In the genomic region with DNA sequence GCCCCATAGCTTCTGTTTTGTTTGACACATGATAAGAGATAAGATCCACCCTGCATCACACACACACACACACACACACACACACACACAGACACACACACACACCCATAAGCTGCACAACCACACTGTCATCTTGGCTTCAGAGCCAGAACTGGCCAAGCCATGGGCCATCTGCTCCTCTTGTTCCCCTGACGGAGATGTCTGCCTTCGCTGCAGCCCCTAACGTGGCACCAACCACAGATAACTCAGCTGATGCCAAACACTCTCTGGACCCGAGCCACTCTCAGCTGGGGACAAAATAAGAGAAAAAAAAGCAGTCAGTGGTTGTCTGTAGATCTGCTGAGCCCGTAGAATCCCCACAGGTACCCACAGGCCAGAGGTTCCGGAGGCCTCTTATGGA, we compare ENCODE assay signal across 23 mouse cellular contexts.
DNase-seq lines count a peak whose midpoint lies in the region; ATAC-seq and TF ChIP-seq lines count a peak whose summit lies in the region.
"Had no signal": no experiment of that assay in that cellular context is flagged by ENCODE, and none has a peak within 500 bp of the region (broad histone marks: within the 10 kb centered on the region; RNA-seq: fewer than 3 reads in every experiment).

No protein-coding gene starts in this region.

- 60% methylated on average over 6 of the region's 6 CpGs for WGBS in hindbrain, postnatal 0 days
- 84% methylated on average over 6 of the region's 6 CpGs for WGBS in hindbrain, embryonic 12.5 days
- WGBS in midbrain, postnatal 0 days, result 80% methylated on average over 6 of the region's 6 CpGs
- 80% methylated on average over 6 of the region's 6 CpGs for WGBS in midbrain, embryonic 15.5 days
- WGBS in stomach, postnatal 0 days, result 85% methylated on average over 6 of the region's 6 CpGs
- WGBS in forebrain, embryonic 11.5 days, result 92% methylated on average over 6 of the region's 6 CpGs

- no peaks in the 10 kb centered on the region for H3K4me1 ChIP-seq in hindbrain, postnatal 0 days (ENCODE audit: insufficient read depth, low read length)
- H3K4me1 ChIP-seq in hindbrain, embryonic 12.5 days, result no peaks in the 10 kb centered on the region
- no peaks in the 10 kb centered on the region for H3K4me1 ChIP-seq in midbrain, postnatal 0 days (ENCODE audit: insufficient read depth, low read length)
- no peaks in the 10 kb centered on the region for H3K4me1 ChIP-seq in midbrain, embryonic 15.5 days
- no peaks in the 10 kb centered on the region for H3K4me1 ChIP-seq in stomach, postnatal 0 days (replicated peaks; ENCODE audit: control insufficient read depth, insufficient read depth)
- no peaks in the 10 kb centered on the region for H3K4me1 ChIP-seq in forebrain, embryonic 11.5 days (replicated peaks; ENCODE audit: control insufficient read depth, insufficient read depth, low read length)
- H3K4me1 ChIP-seq: embryonic facial prominence, embryonic 13.5 days; forebrain, embryonic 13.5 days had no signal

- no peaks in the 10 kb centered on the region for H3K36me3 ChIP-seq in hindbrain, postnatal 0 days (ENCODE audit: insufficient read depth, low read length)
- no peaks in the 10 kb centered on the region for H3K36me3 ChIP-seq in hindbrain, embryonic 12.5 days
- no peaks in the 10 kb centered on the region for H3K36me3 ChIP-seq in midbrain, postnatal 0 days (ENCODE audit: insufficient read depth, low read length)
- H3K36me3 ChIP-seq in midbrain, embryonic 15.5 days (replicated peaks), result no peaks in the 10 kb centered on the region
- no peaks in the 10 kb centered on the region for H3K36me3 ChIP-seq in stomach, postnatal 0 days (ENCODE audit: control insufficient read depth, insufficient read depth, low read length)
- H3K36me3 ChIP-seq in forebrain, embryonic 11.5 days (ENCODE audit: control insufficient read depth, insufficient read depth, low read length), result no peaks in the 10 kb centered on the region
- H3K36me3 ChIP-seq: embryonic facial prominence, embryonic 10.5 days; embryonic facial prominence, embryonic 13.5 days had no signal

- H3K9ac ChIP-seq in hindbrain, postnatal 0 days (replicated peaks; ENCODE audit: low read length), result no peak overlapping the region
- no peak overlapping the region for H3K9ac ChIP-seq in hindbrain, embryonic 12.5 days
- no peak overlapping the region for H3K9ac ChIP-seq in midbrain, postnatal 0 days (replicated peaks; ENCODE audit: low read length, poor library complexity, severe bottlenecking)
- no peak overlapping the region for H3K9ac ChIP-seq in midbrain, embryonic 15.5 days
- H3K9ac ChIP-seq in stomach, postnatal 0 days (ENCODE audit: low read length), result no peak overlapping the region
- no peak overlapping the region for H3K9ac ChIP-seq in forebrain, embryonic 11.5 days (ENCODE audit: low read length)
- H3K9ac ChIP-seq: embryonic facial prominence, embryonic 13.5 days; forebrain, embryonic 13.5 days had no signal

- TF ChIP-seq CTCF in hindbrain, postnatal 0 days (IDR thresholded peaks at IDR 0.05; ENCODE audit: low read depth), result no peak
- no peak for TF ChIP-seq CTCF in midbrain, postnatal 0 days (IDR thresholded peaks at IDR 0.05)
- no peak for TF ChIP-seq CTCF in stomach, postnatal 0 days (IDR thresholded peaks at IDR 0.05; ENCODE audit: low read depth)

- H3K4me2 ChIP-seq in hindbrain, postnatal 0 days (ENCODE audit: low read depth, low read length), result no peak overlapping the region
- H3K4me2 ChIP-seq in hindbrain, embryonic 12.5 days (replicated peaks), result no peak overlapping the region
- no peak overlapping the region for H3K4me2 ChIP-seq in midbrain, postnatal 0 days (ENCODE audit: low read depth, low read length, poor library complexity, severe bottlenecking)
- H3K4me2 ChIP-seq in midbrain, embryonic 15.5 days, result no peak overlapping the region
- H3K4me2 ChIP-seq in stomach, postnatal 0 days (replicated peaks; ENCODE audit: low read depth), result no peak overlapping the region
- no peak overlapping the region for H3K4me2 ChIP-seq in forebrain, embryonic 11.5 days (ENCODE audit: low read depth, low read length, severe bottlenecking)
- H3K4me2 ChIP-seq: embryonic facial prominence, embryonic 13.5 days; forebrain, embryonic 13.5 days; heart, embryonic 11.5 days had no signal

- TF ChIP-seq EP300 in stomach, postnatal 0 days (optimal IDR thresholded peaks at IDR 0.05), result no peak

- ATAC-seq in hindbrain, postnatal 0 days, result peak; percentile 65
- no peak for ATAC-seq in hindbrain, embryonic 12.5 days (ENCODE audit: low FRiP score)
- no peak for ATAC-seq in midbrain, postnatal 0 days (ENCODE audit: low FRiP score)
- ATAC-seq in midbrain, embryonic 15.5 days (replicated peaks), result no peak
- 0 out of 2 replicates have a peak, but pooled peaks have one; percentile 29 for ATAC-seq in stomach, postnatal 0 days (ENCODE audit: low FRiP score, low TSS enrichment)
- no peak for ATAC-seq in forebrain, embryonic 11.5 days (replicated peaks; ENCODE audit: low FRiP score)
- ATAC-seq: CD4-positive, CD25-positive, alpha-beta regulatory T cell, adult 4 months; forebrain, embryonic 13.5 days; forebrain, embryonic 16.5 days; intestine, postnatal 0 days had no signal

- H3K9me3 ChIP-seq in hindbrain, postnatal 0 days (ENCODE audit: low read length), result no peaks in the 10 kb centered on the region
- H3K9me3 ChIP-seq in hindbrain, embryonic 12.5 days (replicated peaks), result no peaks in the 10 kb centered on the region
- no peaks in the 10 kb centered on the region for H3K9me3 ChIP-seq in midbrain, postnatal 0 days (ENCODE audit: low read length)
- H3K9me3 ChIP-seq in midbrain, embryonic 15.5 days, result no peaks in the 10 kb centered on the region
- no peaks in the 10 kb centered on the region for H3K9me3 ChIP-seq in stomach, postnatal 0 days (ENCODE audit: control insufficient read depth, low read length)
- H3K9me3 ChIP-seq in forebrain, embryonic 11.5 days (ENCODE audit: control insufficient read depth, low read length), result peaks cover 3% of the 10 kb centered on the region; the same call in 1 of the 2 replicates
- H3K9me3 ChIP-seq: embryonic facial prominence, embryonic 13.5 days; forebrain, embryonic 13.5 days had no signal

- DNase-seq in cerebellum, postnatal 25 days, result peak; percentile 33 to 53
- DNase-seq in cerebellum, adult 9-11 months, result no peak
- DNase-seq in hindbrain, postnatal 0 days (ENCODE audit: low spot score), result peak; percentile 48
- DNase-seq in midbrain, postnatal 0 days (ENCODE audit: low spot score), result peak; percentile 52
- DNase-seq in stomach, postnatal 0 days (ENCODE audit: low spot score), result no peak
- DNase-seq in forebrain, embryonic 11.5 days (ENCODE audit: low spot score), result no peak
- DNase-seq: adrenal gland, adult 2 months; adrenal gland, postnatal 14 days; cerebellum, adult 2 months; embryo, embryonic 11 days; gastrocnemius, postnatal 10 days; gastrocnemius, postnatal 36 days; heart, adult 2 months had no signal

- no peaks in the 10 kb centered on the region for H3K27me3 ChIP-seq in hindbrain, postnatal 0 days (ENCODE audit: insufficient read depth, low read length)
- no peaks in the 10 kb centered on the region for H3K27me3 ChIP-seq in hindbrain, embryonic 12.5 days
- no peaks in the 10 kb centered on the region for H3K27me3 ChIP-seq in midbrain, postnatal 0 days (ENCODE audit: insufficient read depth, low read length)
- no peaks in the 10 kb centered on the region for H3K27me3 ChIP-seq in midbrain, embryonic 15.5 days (replicated peaks)
- no peaks in the 10 kb centered on the region for H3K27me3 ChIP-seq in stomach, postnatal 0 days (ENCODE audit: control insufficient read depth, insufficient read depth, low read length)
- H3K27me3 ChIP-seq in forebrain, embryonic 11.5 days (ENCODE audit: control insufficient read depth, insufficient read depth, low read length), result no peaks in the 10 kb centered on the region
- H3K27me3 ChIP-seq: embryonic facial prominence, embryonic 13.5 days; forebrain, embryonic 13.5 days had no signal

- H3K27ac ChIP-seq in hindbrain, postnatal 0 days, result no peak overlapping the region
- no peak overlapping the region for H3K27ac ChIP-seq in hindbrain, embryonic 12.5 days
- no peak overlapping the region for H3K27ac ChIP-seq in midbrain, postnatal 0 days (ENCODE audit: low read depth, low read length)
- H3K27ac ChIP-seq in midbrain, embryonic 15.5 days, result no peak overlapping the region
- H3K27ac ChIP-seq in stomach, postnatal 0 days (replicated peaks), result no peak overlapping the region
- H3K27ac ChIP-seq in forebrain, embryonic 11.5 days (ENCODE audit: low read depth, low read length), result no peak overlapping the region
- H3K27ac ChIP-seq: embryonic facial prominence, embryonic 10.5 days; embryonic facial prominence, embryonic 13.5 days; forebrain, embryonic 13.5 days; heart, adult 2 months had no signal

- H3K4me3 ChIP-seq in hindbrain, postnatal 0 days (ENCODE audit: low read length), result no peak overlapping the region
- no peak overlapping the region for H3K4me3 ChIP-seq in hindbrain, embryonic 12.5 days
- H3K4me3 ChIP-seq in midbrain, postnatal 0 days (ENCODE audit: low read depth, low read length), result no peak overlapping the region
- H3K4me3 ChIP-seq in midbrain, embryonic 15.5 days, result no peak overlapping the region
- no peak overlapping the region for H3K4me3 ChIP-seq in stomach, postnatal 0 days (ENCODE audit: low read depth, low read length)
- no peak overlapping the region for H3K4me3 ChIP-seq in forebrain, embryonic 11.5 days (ENCODE audit: low read depth, low read length)
- H3K4me3 ChIP-seq: embryonic facial prominence, embryonic 10.5 days; embryonic facial prominence, embryonic 13.5 days; erythroblast, embryonic 14.5 days; forebrain, embryonic 13.5 days; heart, adult 2 months had no signal

Comparison
In these comparisons a context has a peak if more than half of its experiments do, and no peak if none do; other contexts are left out.
1. DNase-seq: peak in cerebellum, postnatal 25 days (2 of 2), hindbrain, postnatal 0 days (single experiment) and midbrain, postnatal 0 days (single experiment); none in cerebellum, adult 9-11 months (single experiment), stomach, postnatal 0 days (single experiment) and forebrain, embryonic 11.5 days (single experiment).
2. ATAC-seq: peak in hindbrain, postnatal 0 days (single experiment) and stomach, postnatal 0 days (single experiment); none in hindbrain, embryonic 12.5 days (single experiment), midbrain, postnatal 0 days (single experiment), midbrain, embryonic 15.5 days (single experiment) and forebrain, embryonic 11.5 days (single experiment).